Mouse (Mus musculus) stomach, embryonic 14.5 days (tissue): ENCODE data around the gene Qars. TPM values are rescaled to one million over a fixed set of nuclear protein-coding genes. Genes with fewer than 3 reads are reported as not detected.
A peak's percentile ranks its signal among the peaks of the same experiment; 100 is the strongest.

Source experiments
- ATAC-seq: fragments of 200-750 bp; cut with Nextera tagmentation; 2 replicates; pipeline ENCODE4 v1.8.0; 2017; ENCODE audit warnings: low read depth, moderate TSS enrichment; ENCODE audit not compliant: insufficient number of reproducible peaks, insufficient read depth, low FRiP score
- H3K27ac ChIP-seq: fragments of 300-500 bp; sonication (generic); 2 replicates; pipeline ENCODE4 v1.5.1; 2014; ENCODE audit warnings: mild to moderate bottlenecking, low read length, moderate library complexity, mixed read lengths
- H3K27me3 ChIP-seq: fragments of 300-500 bp; sonication (generic); 2 replicates; pipeline ENCODE4 v1.6.1; 2014; ENCODE audit warnings: low read length, control low read depth, mixed read lengths; ENCODE audit not compliant: control insufficient read depth, insufficient read depth
- H3K36me3 ChIP-seq: fragments of 300-500 bp; sonication (generic); 2 replicates; pipeline ENCODE4 v1.6.1; 2014; ENCODE audit warnings: mild to moderate bottlenecking, control low read depth, low read length, moderate library complexity, mixed read lengths; ENCODE audit not compliant: control insufficient read depth, insufficient read depth
- H3K4me1 ChIP-seq: fragments of 300-500 bp; sonication (generic); 2 replicates; pipeline ENCODE4 v1.6.1; 2014; ENCODE audit warnings: low read length, control low read depth, mixed read lengths; ENCODE audit not compliant: control insufficient read depth, insufficient read depth
- H3K4me2 ChIP-seq: fragments of 300-500 bp; sonication (generic); replicated peaks from 2 replicates; pipeline ENCODE4 v1.6.1; 2014; ENCODE audit warnings: low read depth, low read length, control low read depth
- H3K4me3 ChIP-seq: fragments of 300-500 bp; sonication (generic); 2 replicates; pipeline ENCODE4 v1.5.1; 2014; ENCODE audit warnings: low read depth, low read length, control low read depth
- H3K9ac ChIP-seq: fragments of 300-500 bp; sonication (generic); replicated peaks from 2 replicates; pipeline ENCODE4 v1.6.1; 2014; ENCODE audit warnings: low read depth, mild to moderate bottlenecking, control low read depth, low read length, moderate library complexity, mixed read lengths
- H3K9me3 ChIP-seq: fragments of 300-500 bp; sonication (generic); 2 replicates; pipeline ENCODE4 v1.6.1; 2016; ENCODE audit warnings: low read depth, low read length, control low read depth; ENCODE audit not compliant: control insufficient read depth
- WGBS: fragments of 180-500 bp; shearing (Covaris S2); extraction: QIAGEN DNeasy Blood & Tissue Kit; methylation state at CpG from one replicate; pipeline ENCODE4 v1.1.7; 2014; 5-methylcytosine and 5-hydroxymethylcytosine counted together
- polyA plus RNA-seq: library from polyadenylated mRNA; unstranded; fragments of >200 nt; fragmentation: Nextera tagmentation; extraction: Ambion mirVana; gene quantifications from 2 replicates; pipeline ENCODE4 v1.2.1, GENCODE M21; 2014

Gene Qars
- polyA plus RNA-seq, 1 experiment from 2014 or later = 114 TPM

GRCm38 (mm10) chr9:108469430-108469829, 38.1 kb upstream of the Qars start:
- peaks cover 15% of the 10 kb centered on the region for H3K36me3 ChIP-seq
- H3K9me3 ChIP-seq = no peaks in the 10 kb centered on the region
- no peak for ATAC-seq
- no peak overlapping the region for H3K4me2 ChIP-seq
- no peak overlapping the region for H3K4me3 ChIP-seq
- H3K4me1 ChIP-seq = no peaks in the 10 kb centered on the region
- H3K27me3 ChIP-seq = no peaks in the 10 kb centered on the region
- H3K9ac ChIP-seq = no peak overlapping the region
- 60% methylated on average over 5 of the region's 5 CpGs for WGBS
- no peak overlapping the region for H3K27ac ChIP-seq

DNA sequence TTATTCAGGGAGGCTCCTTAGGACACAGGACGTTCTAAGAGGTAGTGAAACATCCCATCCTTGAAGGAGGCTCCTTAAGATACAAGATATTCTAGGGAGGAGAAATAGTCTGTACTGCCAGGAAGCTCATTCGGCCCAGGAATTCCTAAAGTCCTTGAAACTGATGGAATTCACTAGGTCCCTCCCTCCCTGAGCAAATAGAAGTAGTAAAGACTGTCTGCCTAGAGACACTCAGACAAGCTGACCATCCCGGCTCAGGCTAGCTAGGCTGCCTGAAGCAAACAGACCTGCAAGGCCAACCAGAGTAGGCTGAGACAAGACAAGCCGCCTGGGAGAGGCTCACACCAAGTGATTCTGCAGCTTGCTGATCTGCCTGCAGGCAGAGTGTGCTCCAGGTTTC, 37.7 kb upstream of the Qars start:
- Histone ChIP-seq H3K9ac (no peak overlapping the region), H3K27me3 (no peaks in the 10 kb centered on the region), H3K4me2 (no peak overlapping the region), H3K9me3 (no peaks in the 10 kb centered on the region), H3K4me1 (no peaks in the 10 kb centered on the region), H3K36me3 (peaks cover 10% of the 10 kb centered on the region), H3K27ac (no peak overlapping the region), H3K4me3 (no peak overlapping the region)
- WGBS = 51% methylated on average over 4 of the region's 4 CpGs
- ATAC-seq = no peak

DNA sequence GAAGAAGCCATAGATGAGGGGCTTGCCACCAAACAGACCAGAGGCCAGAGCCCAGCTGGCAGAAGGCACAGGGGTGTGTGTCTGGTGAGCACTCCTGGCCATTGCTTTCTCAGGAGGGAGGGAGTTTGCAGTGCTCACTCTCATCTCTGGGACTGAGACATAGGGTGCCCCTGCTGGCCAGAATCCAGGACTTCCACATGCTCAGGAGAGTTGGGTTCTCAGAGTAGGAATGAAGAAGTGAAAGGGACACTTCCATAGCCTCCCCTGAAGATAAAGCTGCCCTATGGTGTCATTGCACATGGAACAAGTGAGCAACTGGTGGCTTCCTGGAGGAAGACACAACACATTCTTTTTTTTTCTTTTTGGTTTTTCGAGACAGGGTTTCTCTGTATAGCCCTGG, 33.0 kb upstream of the Qars start:
- Histone ChIP-seq H3K27me3 (no peaks in the 10 kb centered on the region), H3K9ac (no peak overlapping the region), H3K27ac (no peak overlapping the region), H3K4me1 (peaks cover 5% of the 10 kb centered on the region; the same call in 1 of the 2 replicates), H3K9me3 (no peaks in the 10 kb centered on the region), H3K4me2 (no peak overlapping the region), H3K4me3 (no peak overlapping the region), H3K36me3 (no peaks in the 10 kb centered on the region)
- 64% methylated on average over 1 of the region's 1 CpGs for WGBS
- ATAC-seq = no peak

DNA sequence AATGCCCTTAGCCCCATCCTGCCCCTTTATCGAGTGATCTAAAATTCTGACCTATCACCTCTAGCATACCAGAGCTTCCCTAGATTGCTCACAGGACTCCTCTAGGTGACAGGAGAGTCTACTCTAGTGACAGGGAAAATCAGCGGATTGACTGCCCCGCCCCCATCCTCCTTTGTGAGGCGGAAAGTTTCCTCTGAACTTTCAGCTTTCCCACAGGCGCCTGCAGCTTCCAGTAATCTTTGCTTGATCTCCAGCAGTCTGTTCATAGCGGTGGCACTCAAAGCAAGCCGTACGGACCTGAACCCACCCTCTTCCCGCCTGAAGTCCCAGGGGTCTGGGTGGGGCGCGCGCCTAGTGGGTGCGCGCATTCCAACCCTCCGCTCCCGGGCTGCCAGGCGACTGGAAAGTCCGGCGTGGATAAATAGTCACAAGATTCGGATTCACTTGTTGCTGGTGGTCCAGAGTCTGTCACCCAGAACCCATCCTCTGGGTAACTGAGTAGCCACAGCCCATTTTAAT, 28.8 kb upstream of the Qars start:
- peak overlapping the region; percentile 91 for H3K27ac ChIP-seq
- peak overlapping the region; percentile 37 for H3K4me3 ChIP-seq
- H3K4me2 ChIP-seq = peak overlapping the region; percentile 54
- H3K9me3 ChIP-seq = no peaks in the 10 kb centered on the region
- peaks cover 14% of the 10 kb centered on the region; the same call in 1 of the 2 replicates for H3K4me1 ChIP-seq
- peak; percentile 84 for ATAC-seq
- no peaks in the 10 kb centered on the region for H3K27me3 ChIP-seq
- peak overlapping the region; percentile 34; the same call in 1 of the 2 replicates for H3K9ac ChIP-seq
- peaks cover 17% of the 10 kb centered on the region for H3K36me3 ChIP-seq
- under 1% methylated on average over 20 of the region's 20 CpGs for WGBS

- Histone ChIP-seq H3K4me3 (no peak overlapping the region), H3K9me3 (no peaks in the 10 kb centered on the region), H3K4me1 (peaks cover 14% of the 10 kb centered on the region; the same call in 1 of the 2 replicates), H3K4me2 (peak overlapping the region; percentile 94; the same call in 1 of the 2 replicates), H3K36me3 (peaks cover 22% of the 10 kb centered on the region), H3K27ac (no peak overlapping the region), H3K9ac (no peak overlapping the region), H3K27me3 (no peaks in the 10 kb centered on the region)
- WGBS = 33% methylated on average over 11 of the region's 11 CpGs
- ATAC-seq = peak; percentile 1; the same call in 1 of the 2 replicates
These were observed 28.3 kb upstream of the Qars start for GRCm38 (mm10) chr9:108479241-108479640.

- peak within 1 kb of the TSS; percentile 91 for H3K27ac ChIP-seq
- H3K4me1 ChIP-seq = peaks cover 14% of the 10 kb centered on the region; the same call in 1 of the 2 replicates
- peak within 1 kb of the TSS; percentile 94 for H3K4me2 ChIP-seq
- H3K27me3 ChIP-seq = no peaks in the 10 kb centered on the region
- ATAC-seq = peak; percentile 55; the same call in 1 of the 2 replicates
- WGBS = 4% methylated on average over 10 of the region's 10 CpGs
- peak within 1 kb of the TSS; percentile 76 for H3K9ac ChIP-seq
- H3K9me3 ChIP-seq = no peaks in the 10 kb centered on the region
- peak within 1 kb of the TSS; percentile 59 for H3K4me3 ChIP-seq
- H3K36me3 ChIP-seq = peaks cover 27% of the 10 kb centered on the region
These were observed 27.7 kb upstream of the Qars start, which contains the start of gene Lamb2 for GRCm38 (mm10) chr9:108479721-108480351. Gene Lamb2, plus strand, starts transcription at chr9:108479736.

- H3K4me2 ChIP-seq = peak overlapping the region; percentile 94
- 89% methylated on average over 28 of the region's 28 CpGs for WGBS
- H3K4me1 ChIP-seq = peaks cover 14% of the 10 kb centered on the region; the same call in 1 of the 2 replicates
- H3K4me3 ChIP-seq = peak overlapping the region; percentile 59; the same call in 1 of the 2 replicates
- H3K27me3 ChIP-seq = no peaks in the 10 kb centered on the region
- peaks cover 38% of the 10 kb centered on the region for H3K36me3 ChIP-seq
- no peak overlapping the region for H3K27ac ChIP-seq
- H3K9ac ChIP-seq = peak overlapping the region; percentile 76; the same call in 1 of the 2 replicates
- no peak for ATAC-seq
- no peaks in the 10 kb centered on the region for H3K9me3 ChIP-seq
These were observed 26.5 kb upstream of the Qars start for GRCm38 (mm10) chr9:108480813-108481519.

DNA sequence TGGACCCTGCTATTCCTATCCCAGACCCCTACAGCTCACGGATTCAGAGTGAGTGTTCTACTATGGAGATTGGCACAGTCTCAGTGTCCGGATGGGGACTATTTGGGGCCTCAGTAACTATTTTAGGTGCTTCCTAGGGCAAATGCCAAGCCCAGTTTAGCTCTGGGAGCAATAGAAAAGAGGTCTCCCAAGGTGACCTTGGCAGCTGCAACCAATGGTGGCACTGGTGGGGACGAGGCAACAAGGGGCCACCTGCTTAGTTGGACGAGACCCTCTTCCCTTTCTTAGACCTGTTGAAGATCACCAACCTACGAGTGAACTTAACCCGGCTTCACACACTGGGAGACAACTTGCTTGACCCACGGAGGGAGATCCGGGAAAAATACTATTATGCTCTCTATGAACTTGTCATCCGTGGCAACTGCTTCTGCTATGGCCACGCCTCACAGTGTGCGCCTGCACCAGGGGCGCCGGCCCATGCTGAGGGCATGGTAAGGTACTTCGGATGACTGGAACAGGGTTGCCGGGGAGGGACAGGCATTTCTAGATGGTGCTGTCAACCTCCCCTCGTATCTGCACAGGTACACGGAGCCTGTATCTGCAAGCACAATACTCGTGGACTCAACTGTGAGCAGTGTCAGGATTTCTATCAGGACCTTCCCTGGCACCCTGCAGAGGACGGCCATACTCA, 25.8 kb upstream of the Qars start:
- Histone ChIP-seq H3K9ac (no peak overlapping the region), H3K4me2 (no peak overlapping the region), H3K27ac (no peak overlapping the region), H3K27me3 (no peaks in the 10 kb centered on the region), H3K36me3 (peaks cover 45% of the 10 kb centered on the region), H3K9me3 (no peaks in the 10 kb centered on the region), H3K4me1 (peaks cover 14% of the 10 kb centered on the region; the same call in 1 of the 2 replicates), H3K4me3 (no peak overlapping the region)
- no peak for ATAC-seq
- 89% methylated on average over 19 of the region's 19 CpGs for WGBS
